Mouse (Mus musculus): ENCODE results near the gene Enpp5. TPM values are rescaled to one million over a fixed set of nuclear protein-coding genes. Genes with fewer than 3 reads are reported as not detected.

Enpp5 gene
- 38.5 and 79.5 TPM in 2 replicates for polyA plus RNA-seq (2012; rRNA removed; ENCODE audit: low replicate concordance)

GRCm38 (mm10) chr17:44078631-44079350 is at the start of gene Enpp5:
Gene Enpp5, plus strand, starts transcription at chr17:44078813.

GRCm38 (mm10) chr17:44105287-44106138 is 26.9 kb downstream of the Enpp5 start, which contains the start of gene Enpp4:
Gene Enpp4, minus strand, starts transcription at chr17:44105809.

Other genes with a start within 250 kb of the Enpp5 start
- gene Enpp4, start 27.0 kb downstream of the Enpp5 start, polyA plus RNA-seq (2012; rRNA removed; ENCODE audit: low replicate concordance) = 9.2 and 15.0 TPM in 2 replicates
- 3.8 and 9.9 TPM in 2 replicates for gene Clic5, start 109.8 kb downstream of the Enpp5 start, polyA plus RNA-seq (2012; rRNA removed; ENCODE audit: low replicate concordance)